Mouse (Mus musculus): Measurements from ENCODE around the gene Gabra4. TPM values are rescaled to one million over a fixed set of nuclear protein-coding genes. Genes with fewer than 3 reads are reported as not detected.

The Gabra4 gene
- polyA plus RNA-seq (2015; fragmentation: Nextera tagmentation; extraction: Ambion mirVana): 0.14 and 0.18 TPM in 2 replicates

DNA sequence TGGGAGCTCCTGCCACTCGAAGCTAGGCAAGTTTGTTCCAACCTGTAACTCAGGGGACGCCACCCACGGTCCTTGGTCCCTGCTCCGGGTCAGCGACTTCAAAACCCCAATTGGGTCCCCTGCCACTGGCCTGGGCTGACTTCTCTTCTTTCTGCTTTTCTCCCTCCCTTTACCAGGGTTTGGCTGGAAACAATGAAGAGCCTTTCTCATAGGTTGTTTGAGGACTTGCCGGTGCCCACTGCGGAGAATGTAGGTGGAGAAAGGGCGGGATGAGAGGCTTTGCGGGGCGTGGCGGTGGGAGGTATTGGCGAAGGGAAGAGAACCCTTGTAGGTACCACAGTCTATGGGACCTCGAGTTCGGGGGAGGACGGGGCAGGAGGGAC is at the start of gene Gabra4:
Gabra4 (minus strand) TSS at position 194 of the 383 bp plus-strand sequence.
- Histone ChIP-seq H3K27ac (replicated peaks) (no peak within 1 kb of the TSS), H3K4me1 (replicated peaks) (no peaks in the 10 kb centered on the region), H3K9ac (no peak within 1 kb of the TSS), H3K27me3 (peaks cover 26% of the 10 kb centered on the region), H3K9me3 (replicated peaks) (no peaks in the 10 kb centered on the region), H3K36me3 (replicated peaks) (no peaks in the 10 kb centered on the region), H3K4me3 (replicated peaks) (peak within 1 kb of the TSS; percentile 33), H3K4me2 (peak within 1 kb of the TSS; percentile 58)
- no peak for ATAC-seq (ENCODE audit: insufficient read depth)
- WGBS (ENCODE audit: insufficient replicate concordance): under 1% methylated on average over 15 of the region's 15 CpGs

DNA sequence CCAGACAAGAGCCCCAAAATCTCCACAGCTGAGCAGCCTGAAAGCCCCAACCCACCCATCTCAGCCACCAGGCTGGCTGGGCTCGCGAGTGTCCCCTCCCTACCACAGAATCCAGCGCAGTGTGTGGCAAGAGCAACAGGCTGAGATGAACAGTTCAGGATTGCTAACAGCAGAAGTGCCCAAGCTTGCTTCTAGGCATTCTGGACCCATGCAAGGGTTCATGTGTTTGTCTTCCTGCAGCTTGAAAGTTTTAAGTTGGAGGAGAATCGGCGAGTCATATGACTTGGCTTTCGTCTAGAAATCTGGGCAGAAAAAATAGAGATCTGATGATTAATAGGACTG is 43.1 kb upstream of the Gabra4 start:
- H3K36me3 ChIP-seq (replicated peaks): no peaks in the 10 kb centered on the region
- ATAC-seq (ENCODE audit: insufficient read depth): no peak
- no peak overlapping the region for H3K27ac ChIP-seq (replicated peaks)
- H3K4me1 ChIP-seq (replicated peaks): no peaks in the 10 kb centered on the region
- H3K27me3 ChIP-seq: peaks cover 31% of the 10 kb centered on the region
- peak overlapping the region; percentile 51 for H3K4me2 ChIP-seq
- no peaks in the 10 kb centered on the region for H3K9me3 ChIP-seq (replicated peaks)
- H3K4me3 ChIP-seq (replicated peaks): peak overlapping the region; percentile 29; the same call in 1 of the 2 replicates
- no peak overlapping the region for H3K9ac ChIP-seq
- 3% methylated on average over 6 of the region's 6 CpGs for WGBS (ENCODE audit: insufficient replicate concordance)

GRCm38 (mm10) chr5:71700468-71701272 is 42.6 kb upstream of the Gabra4 start:
- H3K27ac ChIP-seq (replicated peaks): no peak overlapping the region
- ATAC-seq (ENCODE audit: insufficient read depth): no peak
- H3K9me3 ChIP-seq (replicated peaks): no peaks in the 10 kb centered on the region
- H3K36me3 ChIP-seq (replicated peaks): no peaks in the 10 kb centered on the region
- no peaks in the 10 kb centered on the region for H3K4me1 ChIP-seq (replicated peaks)
- peak overlapping the region; percentile 29 for H3K4me3 ChIP-seq (replicated peaks)
- 1% methylated on average over 46 of the region's 46 CpGs for WGBS (ENCODE audit: insufficient replicate concordance)
- no peak overlapping the region for H3K9ac ChIP-seq
- peak overlapping the region; percentile 51 for H3K4me2 ChIP-seq
- H3K27me3 ChIP-seq: peaks cover 31% of the 10 kb centered on the region

GRCm38 (mm10) chr5:71699696-71700467 is 41.8 kb upstream of the Gabra4 start:
- H3K4me2 ChIP-seq: peak overlapping the region; percentile 10
- no peaks in the 10 kb centered on the region for H3K4me1 ChIP-seq (replicated peaks)
- ATAC-seq (ENCODE audit: insufficient read depth): no peak
- WGBS (ENCODE audit: insufficient replicate concordance): 2% methylated on average over 19 of the region's 19 CpGs
- H3K27ac ChIP-seq (replicated peaks): no peak overlapping the region
- H3K9ac ChIP-seq: no peak overlapping the region
- H3K27me3 ChIP-seq: peaks cover 31% of the 10 kb centered on the region
- H3K9me3 ChIP-seq (replicated peaks): no peaks in the 10 kb centered on the region
- H3K4me3 ChIP-seq (replicated peaks): no peak overlapping the region
- no peaks in the 10 kb centered on the region for H3K36me3 ChIP-seq (replicated peaks)

DNA sequence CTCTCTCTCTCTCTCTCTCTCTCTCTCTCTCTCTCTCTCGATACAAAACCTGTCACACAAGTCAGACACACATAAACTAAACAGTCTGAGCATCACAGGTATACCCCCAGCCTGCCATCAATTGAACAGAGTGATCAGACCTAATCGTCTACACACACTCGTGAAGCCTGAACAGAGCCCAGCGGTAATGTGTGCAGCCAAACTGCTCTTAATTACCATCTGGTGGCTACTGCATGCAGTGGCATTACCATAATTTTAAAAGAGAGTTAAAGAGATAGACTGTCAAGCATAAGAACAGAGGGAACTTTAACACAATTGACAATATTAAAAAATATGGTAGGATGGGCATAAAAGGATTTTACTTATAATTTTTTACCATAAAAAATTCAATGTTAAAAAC is 7.5 kb upstream of the Gabra4 start:
- H3K9ac ChIP-seq: no peak overlapping the region
- H3K4me3 ChIP-seq (replicated peaks): no peak overlapping the region
- no peak for ATAC-seq (ENCODE audit: insufficient read depth)
- no peaks in the 10 kb centered on the region for H3K9me3 ChIP-seq (replicated peaks)
- no peaks in the 10 kb centered on the region for H3K4me1 ChIP-seq (replicated peaks)
- no peak overlapping the region for H3K27ac ChIP-seq (replicated peaks)
- 45% methylated on average over 4 of the region's 4 CpGs for WGBS (ENCODE audit: insufficient replicate concordance)
- no peaks in the 10 kb centered on the region for H3K36me3 ChIP-seq (replicated peaks)
- no peak overlapping the region for H3K4me2 ChIP-seq
- no peaks in the 10 kb centered on the region for H3K27me3 ChIP-seq

GRCm38 (mm10) chr5:71657482-71658114 is 510 bp downstream of the Gabra4 start, which contains the start of gene Gabrb1:
TSS of gene Gabrb1 (plus strand) at chr5:71658113.
- Histone ChIP-seq H3K27me3 (peaks cover 26% of the 10 kb centered on the region), H3K9me3 (replicated peaks) (no peaks in the 10 kb centered on the region), H3K4me1 (replicated peaks) (no peaks in the 10 kb centered on the region), H3K4me2 (peak within 1 kb of the TSS; percentile 58), H3K9ac (no peak within 1 kb of the TSS), H3K4me3 (replicated peaks) (peak within 1 kb of the TSS; percentile 33), H3K27ac (replicated peaks) (no peak within 1 kb of the TSS), H3K36me3 (replicated peaks) (no peaks in the 10 kb centered on the region)
- peak; percentile 44 for ATAC-seq (ENCODE audit: insufficient read depth)
- under 1% methylated on average over 49 of the region's 49 CpGs for WGBS (ENCODE audit: insufficient replicate concordance)

GRCm38 (mm10) chr5:71656771-71657170 is 1.3 kb downstream of the Gabra4 start:
- 7% methylated on average over 10 of the region's 10 CpGs for WGBS (ENCODE audit: insufficient replicate concordance)
- no peak overlapping the region for H3K4me3 ChIP-seq (replicated peaks)

DNA sequence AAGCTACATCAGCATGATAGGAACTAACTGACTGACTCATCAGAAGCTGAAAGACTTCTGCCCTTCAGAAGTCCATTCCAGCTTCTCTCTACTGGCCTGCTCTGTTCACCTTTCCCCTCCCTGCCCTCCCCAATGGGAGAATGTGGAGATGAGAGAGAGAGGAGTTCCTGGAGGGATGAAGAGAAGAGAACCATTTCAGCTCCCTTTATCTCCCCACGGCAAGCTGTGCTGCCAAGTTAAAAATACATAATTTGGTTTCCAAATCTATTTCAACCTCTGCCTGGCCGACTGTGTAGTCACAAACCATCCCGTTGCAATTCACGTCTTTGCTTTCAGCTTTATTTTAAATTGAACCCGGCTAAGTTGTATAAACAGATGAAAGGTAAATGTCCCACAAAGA is 4.1 kb downstream of the Gabra4 start:
- WGBS (ENCODE audit: insufficient replicate concordance): 71% methylated on average over 5 of the region's 5 CpGs
- no peak overlapping the region for H3K27ac ChIP-seq (replicated peaks)

More at GRCm38 (mm10) chr5:71656771-71657170, 1.3 kb downstream of the Gabra4 start:
- Histone ChIP-seq H3K27ac (replicated peaks) (no peak overlapping the region), H3K27me3 (peaks cover 26% of the 10 kb centered on the region), H3K4me1 (replicated peaks) (no peaks in the 10 kb centered on the region), H3K9ac (no peak overlapping the region), H3K36me3 (replicated peaks) (no peaks in the 10 kb centered on the region), H3K9me3 (replicated peaks) (no peaks in the 10 kb centered on the region), H3K4me2 (no peak overlapping the region)
- ATAC-seq (ENCODE audit: insufficient read depth): no peak

DNA sequence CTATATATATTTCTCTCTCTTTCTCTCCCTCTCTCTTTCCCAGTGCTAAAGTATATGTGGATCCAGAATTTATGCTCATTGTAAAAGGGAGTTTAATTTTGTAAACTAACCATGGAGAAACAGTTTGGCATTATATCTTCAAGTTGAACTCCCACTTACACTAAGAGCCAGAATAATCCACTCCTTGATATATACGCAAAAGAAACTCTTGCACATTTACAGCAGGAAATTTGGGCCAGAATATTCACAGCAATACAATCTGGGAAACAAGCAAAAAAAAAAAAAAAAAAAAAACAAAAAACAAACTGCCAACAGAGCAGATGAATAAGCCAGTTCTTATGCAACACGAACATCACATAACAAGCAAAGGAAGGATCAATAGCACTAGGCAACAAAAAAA is 10.0 kb downstream of the Gabra4 start:
- 68% methylated on average over 2 of the region's 2 CpGs for WGBS (ENCODE audit: insufficient replicate concordance)
- no peaks in the 10 kb centered on the region for H3K4me1 ChIP-seq (replicated peaks)
- H3K27ac ChIP-seq (replicated peaks): no peak overlapping the region
- H3K27me3 ChIP-seq: no peaks in the 10 kb centered on the region
- H3K9ac ChIP-seq: no peak overlapping the region
- no peak overlapping the region for H3K4me2 ChIP-seq
- H3K4me3 ChIP-seq (replicated peaks): no peak overlapping the region
- ATAC-seq (ENCODE audit: insufficient read depth): no peak
- H3K36me3 ChIP-seq (replicated peaks): no peaks in the 10 kb centered on the region
- no peaks in the 10 kb centered on the region for H3K9me3 ChIP-seq (replicated peaks)

More for the DNA sequence above, 4.1 kb downstream of the Gabra4 start:
- H3K9ac ChIP-seq: no peak overlapping the region
- H3K9me3 ChIP-seq (replicated peaks): no peaks in the 10 kb centered on the region
- no peaks in the 10 kb centered on the region for H3K4me1 ChIP-seq (replicated peaks)
- no peak overlapping the region for H3K4me2 ChIP-seq
- H3K4me3 ChIP-seq (replicated peaks): no peak overlapping the region
- H3K27me3 ChIP-seq: peaks cover 26% of the 10 kb centered on the region
- no peaks in the 10 kb centered on the region for H3K36me3 ChIP-seq (replicated peaks)
- ATAC-seq (ENCODE audit: insufficient read depth): no peak

DNA sequence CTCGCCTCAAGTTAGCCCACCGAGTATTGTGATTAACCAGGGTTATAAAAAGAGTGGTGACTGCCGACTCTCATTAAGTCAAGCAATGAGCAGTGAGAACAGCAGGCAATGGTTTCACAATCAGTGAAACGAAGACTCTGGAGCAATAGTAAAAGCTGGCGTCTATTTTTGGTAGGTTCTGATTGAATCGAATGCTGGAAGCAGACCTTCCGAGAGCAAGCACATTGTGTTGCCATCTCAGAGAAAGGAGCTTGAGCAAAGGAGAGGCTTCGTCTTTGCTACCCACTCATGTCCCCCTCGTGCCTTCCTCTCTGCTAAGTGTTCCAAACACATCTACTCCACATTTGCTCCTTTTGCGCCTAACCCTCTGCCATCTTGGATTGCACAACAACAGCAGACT is 18.3 kb downstream of the Gabra4 start:
- no peak overlapping the region for H3K9ac ChIP-seq
- no peaks in the 10 kb centered on the region for H3K9me3 ChIP-seq (replicated peaks)
- no peak overlapping the region for H3K4me3 ChIP-seq (replicated peaks)
- H3K27ac ChIP-seq (replicated peaks): no peak overlapping the region
- H3K36me3 ChIP-seq (replicated peaks): no peaks in the 10 kb centered on the region
- H3K4me2 ChIP-seq: no peak overlapping the region
- 68% methylated on average over 10 of the region's 10 CpGs for WGBS (ENCODE audit: insufficient replicate concordance)
- H3K27me3 ChIP-seq: no peaks in the 10 kb centered on the region
- ATAC-seq (ENCODE audit: insufficient read depth): no peak
- H3K4me1 ChIP-seq (replicated peaks): no peaks in the 10 kb centered on the region

- Histone ChIP-seq H3K36me3 (replicated peaks) (no peaks in the 10 kb centered on the region), H3K27ac (replicated peaks) (no peak overlapping the region), H3K4me2 (no peak overlapping the region), H3K9me3 (replicated peaks) (no peaks in the 10 kb centered on the region), H3K4me3 (replicated peaks) (no peak overlapping the region), H3K27me3 (no peaks in the 10 kb centered on the region), H3K4me1 (replicated peaks) (no peaks in the 10 kb centered on the region), H3K9ac (no peak overlapping the region)
- ATAC-seq (ENCODE audit: insufficient read depth): no peak
- 56% methylated on average over 3 of the region's 3 CpGs for WGBS (ENCODE audit: insufficient replicate concordance)
Observed at GRCm38 (mm10) chr5:71627820-71628219, 30.3 kb downstream of the Gabra4 start.
